Mouse (Mus musculus): ENCODE data around the gene Rsbn1l. TPM values are rescaled to one million over a fixed set of nuclear protein-coding genes. Genes with fewer than 3 reads are reported as not detected.

Rsbn1l gene
- 3.9 and 5.2 TPM in 2 replicates for polyA plus RNA-seq (2021; fragmentation: Nextera tagmentation)
- long read RNA-seq, experiment 1, partial matches to known transcripts: 2 of 9 reads
- long read RNA-seq, experiment 1, other reads (novel, unspliced or antisense): 7 of 9 reads
- long read RNA-seq, experiment 2, partial matches to known transcripts: 16 of 30 reads
- long read RNA-seq, experiment 2, other reads (novel, unspliced or antisense): 11 of 30 reads

GRCm38 (mm10) chr5:20956298-20956697 is at the start of gene Rsbn1l:
Rsbn1l (minus strand) TSS chr5:20956398.

DNA sequence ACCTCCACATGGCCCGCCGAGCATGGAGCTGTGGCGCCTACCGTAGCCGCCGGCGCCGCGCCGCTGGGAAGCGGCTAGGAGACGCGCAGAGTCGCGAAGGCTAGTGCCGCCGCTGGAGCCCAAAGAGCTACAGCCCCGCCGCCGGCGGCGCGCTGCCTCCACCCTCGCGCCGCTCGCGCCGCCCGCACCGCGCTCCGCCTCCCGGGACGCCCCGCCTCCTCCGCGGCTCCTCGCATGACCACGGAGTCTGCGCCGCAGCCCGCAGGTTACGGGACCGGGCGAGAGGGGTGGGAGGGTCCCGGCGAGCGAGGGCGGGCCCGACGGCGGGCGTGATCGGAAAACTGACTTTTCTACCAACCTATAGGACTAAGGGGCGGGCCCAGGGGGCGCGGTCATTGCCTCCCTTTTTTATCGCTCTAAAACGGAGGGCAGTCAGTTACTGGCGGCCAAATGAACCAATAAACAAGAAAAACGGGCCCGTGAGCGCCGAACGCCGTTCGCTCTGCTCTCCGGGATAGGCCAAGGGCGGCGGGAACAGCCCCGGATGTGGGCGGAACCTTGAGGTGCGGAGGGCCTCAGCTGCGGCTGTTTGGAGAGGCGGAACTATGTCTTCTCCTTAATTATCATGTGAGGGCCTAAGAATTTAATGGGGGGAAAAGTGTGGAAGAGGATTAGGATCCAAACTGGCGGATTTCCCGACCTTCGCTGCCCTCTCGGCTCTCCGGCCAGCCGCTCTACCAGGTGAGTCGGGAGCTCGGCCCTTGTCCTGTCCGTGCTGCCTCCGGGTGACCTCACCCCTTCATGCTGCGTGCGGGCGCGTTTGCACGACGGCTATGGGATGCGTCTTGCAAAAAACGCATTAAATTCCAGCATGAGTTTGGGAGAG is 74.0 kb downstream of the Rsbn1l start, which contains the start of the genes Phtf2 and Tmem60:
Gene Phtf2 (minus strand): TSS at position 210 of the 886 bp plus-strand sequence.
Gene Tmem60 (plus strand): TSS at position 277 of the 886 bp plus-strand sequence.

Other genes with a start within 250 kb of the Rsbn1l start
- 3.6 and 3.8 TPM in 2 replicates for gene Phtf2, start 74.3 kb downstream of the Rsbn1l start, polyA plus RNA-seq (2021; fragmentation: Nextera tagmentation)
- 67.3 and 87.4 TPM in 2 replicates for gene Tmem60, start 74.2 kb downstream of the Rsbn1l start, polyA plus RNA-seq (2021; fragmentation: Nextera tagmentation)
- gene Ptpn12, start 99.5 kb upstream of the Rsbn1l start, polyA plus RNA-seq (2021; fragmentation: Nextera tagmentation): 5.0 and 7.2 TPM in 2 replicates
- 1.9 and 2.7 TPM in 2 replicates for gene Gsap, start 229.9 kb upstream of the Rsbn1l start, polyA plus RNA-seq (2021; fragmentation: Nextera tagmentation)

All from left cerebral cortex, adult 6 months (tissue).